Mouse (Mus musculus): ENCODE results near the gene Agbl4.

The Agbl4 gene

GRCm38 (mm10) chr4:111442435-111443238 is 1045.2 kb downstream of the Agbl4 start:
- DNase-seq (ENCODE audit: low read depth in 1 of 2, low spot score in 2 of 2): no peak

GRCm38 (mm10) chr4:111443906-111444615 is 1046.6 kb downstream of the Agbl4 start:
- no peak for DNase-seq (ENCODE audit: low read depth in 1 of 2, low spot score in 2 of 2)

GRCm38 (mm10) chr4:111444616-111445160 is 1047.2 kb downstream of the Agbl4 start:
- DNase-seq (ENCODE audit: low read depth in 1 of 2, low spot score in 2 of 2): no peak

- no peak for DNase-seq (ENCODE audit: low read depth in 1 of 2, low spot score in 2 of 2)
Measured at GRCm38 (mm10) chr4:111447918-111448317, 1050.5 kb downstream of the Agbl4 start.

- DNase-seq (ENCODE audit: low read depth in 1 of 2, low spot score in 2 of 2): no peak
Measured at GRCm38 (mm10) chr4:111448586-111448985, 1051.1 kb downstream of the Agbl4 start.

GRCm38 (mm10) chr4:111449442-111450199 is 1052.2 kb downstream of the Agbl4 start:
- DNase-seq (ENCODE audit: low read depth in 1 of 2, low spot score in 2 of 2): no peak

- no peak for DNase-seq (ENCODE audit: low read depth in 1 of 2, low spot score in 2 of 2)
Measured at GRCm38 (mm10) chr4:111451283-111451918, 1053.9 kb downstream of the Agbl4 start.

GRCm38 (mm10) chr4:111452192-111452591 is 1054.7 kb downstream of the Agbl4 start:
- no peak for DNase-seq (ENCODE audit: low read depth in 1 of 2, low spot score in 2 of 2)

GRCm38 (mm10) chr4:111453275-111453674 is 1055.8 kb downstream of the Agbl4 start:
- no peak for DNase-seq (ENCODE audit: low read depth in 1 of 2, low spot score in 2 of 2)

GRCm38 (mm10) chr4:111455621-111456020 is 1058.2 kb downstream of the Agbl4 start:
- no peak for DNase-seq (ENCODE audit: low read depth in 1 of 2, low spot score in 2 of 2)

GRCm38 (mm10) chr4:111457568-111457967 is 1060.1 kb downstream of the Agbl4 start:
- DNase-seq (ENCODE audit: low read depth in 1 of 2, low spot score in 2 of 2): no peak

GRCm38 (mm10) chr4:111467293-111467773 is 1069.9 kb downstream of the Agbl4 start:
- no peak for DNase-seq (ENCODE audit: low read depth in 1 of 2, low spot score in 2 of 2)

GRCm38 (mm10) chr4:111467796-111468195 is 1070.3 kb downstream of the Agbl4 start:
- DNase-seq (ENCODE audit: low read depth in 1 of 2, low spot score in 2 of 2): no peak

GRCm38 (mm10) chr4:111469847-111470246 is 1072.4 kb downstream of the Agbl4 start:
- DNase-seq (ENCODE audit: low read depth in 1 of 2, low spot score in 2 of 2): no peak

- DNase-seq (ENCODE audit: low read depth in 1 of 2, low spot score in 2 of 2): no peak
Measured at GRCm38 (mm10) chr4:111471726-111472125, 1074.3 kb downstream of the Agbl4 start.

- no peak for DNase-seq (ENCODE audit: low read depth in 1 of 2, low spot score in 2 of 2)
Measured at GRCm38 (mm10) chr4:111472511-111472910, 1075.0 kb downstream of the Agbl4 start.

GRCm38 (mm10) chr4:111473014-111473413 is 1075.6 kb downstream of the Agbl4 start:
- no peak for DNase-seq (ENCODE audit: low read depth in 1 of 2, low spot score in 2 of 2)

GRCm38 (mm10) chr4:111475374-111475971 is 1078.0 kb downstream of the Agbl4 start:
- DNase-seq (ENCODE audit: low read depth in 1 of 2, low spot score in 2 of 2): no peak

- no peak for DNase-seq (ENCODE audit: low read depth in 1 of 2, low spot score in 2 of 2)
Measured at GRCm38 (mm10) chr4:111477507-111477906, 1080.0 kb downstream of the Agbl4 start.

GRCm38 (mm10) chr4:111483499-111483898 is 1086.0 kb downstream of the Agbl4 start:
- DNase-seq (ENCODE audit: low read depth in 1 of 2, low spot score in 2 of 2): no peak
